Mouse (Mus musculus) megakaryocyte, adult 5-6 weeks (primary cell): ENCODE results near the gene Fam20b. TPM values are rescaled to one million over a fixed set of nuclear protein-coding genes. Genes with fewer than 3 reads are reported as not detected.

Experiments
- ATAC-seq: 2 replicates; pipeline ENCODE4 v1.8.0; 2016; ENCODE audit warnings: mild to moderate bottlenecking, inconsistent platforms; ENCODE audit not compliant: poor library complexity, severe bottlenecking
- total RNA-seq, 2 experiments: library from RNA; stranded (forward) in 1 of 2; stranded (reverse) in 1 of 2; fragments of 153-499, 151-499 nt in 1 of 2; fragments of 221-1000, 200-1000 nt in 1 of 2; gene quantifications; 2 replicates each; pipeline versions ENCODE4 v1.2.3 to v1.2.4; 2015 to 2017

Fam20b gene
- total RNA-seq, 2 experiments from 2014 or later: 15.7 to 37.9 TPM

DNA sequence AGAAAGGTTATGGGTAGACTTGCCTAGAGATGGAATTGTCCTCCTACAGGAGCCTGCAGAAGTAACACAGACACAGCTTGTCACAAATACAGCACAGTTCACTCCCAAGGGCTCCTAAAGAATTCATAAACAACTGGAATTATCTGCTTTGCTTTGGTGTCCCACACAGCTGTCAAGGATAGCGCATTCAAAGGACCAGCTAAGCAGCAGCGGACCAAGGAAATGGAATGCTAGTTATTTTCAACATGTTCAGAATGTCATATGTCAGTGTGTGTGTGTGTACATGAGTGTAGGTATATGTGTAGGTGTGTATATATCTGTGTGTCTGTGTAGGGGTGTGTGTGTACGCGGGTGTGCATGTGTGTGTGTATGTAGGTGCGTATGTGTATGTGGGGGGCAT, 14.1 kb upstream of the Fam20b start:
- ATAC-seq: no peak

DNA sequence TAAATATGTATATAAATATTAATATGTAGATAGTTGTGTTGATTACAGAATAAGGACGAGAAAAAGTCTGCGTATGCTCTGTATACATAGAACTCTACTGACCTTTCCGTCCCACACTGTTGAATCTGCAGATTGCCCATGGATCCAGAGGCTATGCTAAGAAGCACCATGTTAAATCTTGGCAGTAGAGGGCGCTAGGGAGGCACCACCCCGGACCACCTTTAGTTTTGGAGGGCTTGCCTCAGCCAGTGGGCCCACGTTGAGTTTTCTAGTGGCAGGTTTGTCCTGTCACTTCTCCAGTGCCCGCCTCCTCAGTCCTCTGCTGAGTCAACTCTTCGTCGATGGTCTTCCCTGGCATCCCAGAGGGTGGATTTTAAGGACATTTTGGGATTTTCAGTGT, 11.9 kb upstream of the Fam20b start:
- ATAC-seq: 0 out of 2 replicates have a peak, but pooled peaks have one; percentile 46

DNA sequence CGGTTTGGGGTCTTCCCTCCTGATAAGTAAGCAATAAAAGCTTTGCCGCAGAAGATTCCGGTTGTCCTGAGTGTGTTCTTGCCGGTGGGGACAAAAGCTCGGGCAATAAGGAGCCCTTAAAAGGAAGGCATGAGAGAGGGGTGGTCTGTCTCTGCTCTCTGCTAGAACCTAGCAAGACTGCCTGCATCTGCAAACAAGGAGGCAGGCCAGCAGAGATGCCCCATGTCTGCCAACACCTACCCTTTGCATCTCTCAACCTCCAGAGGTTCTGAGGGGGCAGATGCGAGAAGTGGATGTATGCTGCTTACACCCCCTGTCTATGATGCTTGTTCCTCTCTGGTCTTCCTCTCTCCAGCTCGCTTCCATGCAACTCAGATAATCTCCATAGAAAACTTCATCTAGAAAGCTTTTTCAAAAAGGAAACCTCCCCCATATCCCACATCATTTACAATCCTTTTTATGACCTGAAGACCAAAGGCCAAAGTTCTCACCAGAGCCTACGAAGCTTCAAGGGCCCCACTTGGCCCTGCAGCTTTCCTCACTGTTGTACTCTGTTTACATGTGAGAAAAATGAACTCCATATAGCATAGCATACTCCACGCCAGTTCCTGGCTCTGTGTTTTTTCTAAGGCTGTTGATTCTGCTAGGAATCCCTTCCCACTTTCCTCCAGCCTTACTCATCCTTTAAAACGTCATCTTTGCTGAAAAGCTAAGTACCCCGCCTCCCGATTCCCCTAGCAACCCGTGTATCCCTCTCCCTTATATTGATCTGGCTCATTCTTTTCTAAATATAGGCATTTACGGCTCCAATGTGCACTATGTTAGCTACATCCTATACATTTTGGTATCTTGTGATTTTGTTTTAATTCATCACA, 8.6 kb upstream of the Fam20b start:
- ATAC-seq: no peak

DNA sequence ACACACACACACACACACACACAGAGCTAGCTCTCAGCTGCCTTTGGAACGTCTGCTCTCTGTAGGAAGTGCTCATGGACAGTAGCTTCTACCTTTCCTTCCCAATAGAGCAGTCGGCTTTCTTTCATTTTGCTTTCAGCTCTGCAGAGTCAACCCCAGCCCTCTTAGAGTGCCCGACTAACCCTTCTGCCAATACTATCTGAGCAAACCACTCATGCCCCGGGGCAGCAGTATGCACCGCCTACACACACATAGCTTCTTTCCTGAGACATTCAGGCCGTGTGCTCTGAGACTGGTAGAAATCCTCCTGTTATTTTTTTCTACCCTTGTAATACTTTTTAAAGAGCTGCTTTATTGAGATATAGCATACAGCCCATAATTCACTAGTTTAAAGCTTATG, 3.2 kb upstream of the Fam20b start:
- ATAC-seq: no peak

DNA sequence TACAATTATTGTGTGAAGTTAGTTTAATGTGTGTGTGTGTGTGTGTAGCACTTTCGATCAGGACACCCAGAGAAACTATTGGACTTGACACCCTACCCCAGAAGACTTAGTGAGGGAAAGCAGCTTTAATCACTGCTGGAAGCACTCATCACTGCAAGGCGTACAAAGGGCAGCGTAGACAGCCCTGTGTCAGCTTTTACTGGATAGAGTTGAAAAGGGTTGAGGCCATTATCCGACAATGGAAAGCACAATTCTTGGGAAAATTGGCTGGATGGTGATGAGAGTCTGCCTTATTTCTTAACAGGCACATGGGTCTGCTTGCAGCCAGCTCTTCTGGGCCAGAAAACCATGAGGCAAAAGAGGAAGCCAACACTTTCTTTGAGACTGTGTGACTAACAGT, 1.2 kb upstream of the Fam20b start:
- no peak for ATAC-seq

DNA sequence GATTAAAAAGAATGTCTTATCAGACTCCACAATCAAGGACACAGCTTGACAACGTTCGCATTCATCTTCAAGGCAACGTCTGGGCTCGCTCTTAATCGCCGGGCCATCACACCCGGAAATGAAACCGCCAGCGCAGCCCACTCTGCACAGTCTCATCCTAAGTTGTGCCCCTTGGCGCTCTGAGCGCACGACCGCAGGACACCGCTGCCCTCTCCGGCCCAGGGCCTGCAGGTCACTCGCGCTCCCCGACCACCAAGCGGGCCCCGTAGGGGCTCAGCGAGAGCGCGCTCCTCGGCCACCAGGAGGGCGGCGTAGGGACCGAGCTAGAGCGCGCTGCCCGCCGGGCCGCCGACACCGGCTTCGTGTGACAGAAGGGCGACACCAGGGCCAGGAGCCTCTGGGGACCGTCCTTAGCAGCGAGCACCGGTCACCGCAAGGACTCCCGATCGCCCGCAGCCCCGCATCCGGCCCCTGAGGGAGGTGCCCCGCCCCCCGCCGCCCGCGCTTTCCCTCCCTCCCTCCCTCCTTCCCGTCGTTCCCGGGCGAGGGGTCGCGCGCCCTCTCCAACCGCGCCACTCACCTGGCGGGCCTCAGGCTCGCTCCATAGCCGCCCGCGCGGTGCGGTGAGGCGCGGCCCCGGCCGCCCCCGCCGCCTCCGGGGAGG, 468 bp downstream of the Fam20b start:
- peak; percentile 61 for ATAC-seq

DNA sequence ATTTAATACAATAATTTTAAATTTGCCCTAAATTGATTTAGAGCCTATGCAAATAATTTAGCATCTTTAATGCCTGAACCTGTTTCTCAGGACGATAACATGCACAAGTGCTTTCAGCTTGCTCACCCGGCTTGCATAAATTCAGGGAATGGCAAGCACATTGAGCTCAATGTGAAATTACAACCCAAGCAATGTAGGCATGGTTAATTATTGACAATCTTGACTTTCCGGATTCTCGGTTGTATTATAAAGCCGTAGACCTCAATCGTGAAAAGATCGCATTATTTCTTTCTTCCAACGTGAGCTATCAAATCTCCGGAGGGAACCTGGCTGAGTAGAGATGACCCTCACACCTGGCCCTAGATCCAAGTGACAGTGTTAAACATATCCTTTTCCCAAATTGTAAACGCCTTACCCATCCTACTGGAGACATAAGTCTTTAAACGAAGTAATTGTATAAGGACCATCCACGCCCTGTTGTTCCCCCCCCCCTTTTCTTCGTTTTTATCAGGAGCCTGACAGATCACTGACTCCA, 1.1 kb downstream of the Fam20b start:
- ATAC-seq: no peak

DNA sequence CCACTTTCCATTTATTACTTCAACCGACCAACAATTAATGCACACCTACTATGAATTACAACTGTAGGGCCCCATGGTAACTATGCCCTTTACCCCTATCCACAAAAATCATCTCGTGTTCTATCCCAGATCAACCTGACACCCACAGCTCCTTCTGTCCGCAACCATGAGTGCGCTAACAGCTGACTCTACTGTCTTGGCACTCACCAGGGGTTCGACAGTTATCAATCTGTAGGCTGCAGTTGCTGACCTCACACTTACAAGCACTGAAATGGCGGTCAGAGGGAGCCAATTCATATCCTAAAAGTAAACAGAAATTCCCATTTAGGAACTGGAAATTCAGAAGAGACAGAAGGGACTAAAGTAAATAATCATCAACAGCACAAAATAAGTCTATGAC, 2.2 kb downstream of the Fam20b start:
- ATAC-seq: no peak

DNA sequence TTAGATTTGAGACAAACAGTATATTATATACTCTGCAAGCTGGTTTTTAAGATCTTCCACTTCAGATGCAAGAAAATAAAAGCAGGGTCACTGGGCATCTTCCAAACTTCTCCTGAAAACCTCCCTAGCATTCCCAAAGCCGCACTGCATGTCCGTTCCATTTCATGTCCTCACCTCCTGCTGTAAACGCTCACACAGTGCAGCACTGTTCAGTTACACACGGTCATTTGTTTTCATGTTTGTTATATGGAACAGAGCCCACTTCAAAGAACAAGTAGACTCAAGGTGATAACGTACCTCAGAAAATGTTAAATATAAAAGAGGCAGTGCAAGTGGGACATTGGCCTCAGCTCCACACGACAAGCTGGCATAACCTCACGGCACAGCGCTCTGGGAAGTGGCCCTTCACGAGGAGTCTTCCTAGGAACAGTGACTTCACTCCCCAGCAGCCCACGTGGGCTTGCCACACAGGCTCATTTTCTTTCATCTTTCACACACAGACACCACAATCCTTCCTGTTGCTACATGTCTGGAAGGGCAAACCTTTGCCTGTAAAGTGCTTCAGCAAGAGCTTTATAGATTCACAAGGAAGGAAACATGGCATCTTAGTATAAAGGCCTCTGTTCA, 8.3 kb downstream of the Fam20b start:
- ATAC-seq: peak; percentile 78

DNA sequence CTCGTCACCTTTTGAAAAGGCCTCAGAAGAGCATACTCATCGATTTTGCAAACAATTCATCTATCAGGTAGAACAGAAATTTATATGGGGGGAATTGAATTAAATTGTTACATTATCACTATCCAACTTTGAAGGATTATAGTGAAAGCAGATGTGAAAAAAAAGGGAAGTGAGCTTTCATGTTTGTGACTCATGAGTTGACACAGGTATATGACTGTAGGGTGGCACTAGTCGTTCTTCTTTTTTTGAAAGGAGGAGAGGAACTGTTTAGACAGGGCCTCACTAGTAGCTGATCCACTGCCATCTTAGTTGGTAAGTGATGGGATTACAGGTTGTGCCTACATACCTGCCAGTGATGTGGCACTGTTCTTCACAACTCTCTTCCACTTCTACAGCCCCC, 10.2 kb downstream of the Fam20b start:
- peak; percentile 67 for ATAC-seq

DNA sequence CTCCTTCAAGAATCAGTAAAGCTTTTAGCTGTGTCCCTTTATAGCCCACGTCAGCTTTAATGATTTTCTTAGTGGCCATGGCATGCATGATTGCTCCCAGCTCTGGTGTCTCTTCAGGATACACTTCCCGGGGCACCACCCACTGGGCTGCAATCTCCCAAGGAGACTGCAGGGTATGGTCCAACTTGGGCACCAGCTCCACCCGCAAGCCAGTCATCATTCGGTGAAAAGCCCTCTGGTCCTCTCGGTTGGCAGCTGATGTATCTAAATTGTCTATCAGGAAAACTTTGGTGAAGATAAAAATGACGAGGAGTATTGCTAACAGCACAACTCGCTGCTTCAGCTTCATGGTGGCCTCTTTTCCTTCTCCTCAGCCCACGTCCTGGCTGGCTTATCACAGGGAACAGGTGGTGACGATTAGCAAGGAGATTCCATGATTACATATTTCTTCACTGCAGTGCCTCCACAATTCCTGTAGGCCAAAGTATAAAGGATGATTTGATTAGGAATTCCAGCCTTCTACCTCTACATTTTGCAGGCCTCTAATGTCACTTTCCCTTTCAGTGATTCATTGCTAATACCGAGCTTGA, 13.1 kb downstream of the Fam20b start:
- no peak for ATAC-seq

DNA sequence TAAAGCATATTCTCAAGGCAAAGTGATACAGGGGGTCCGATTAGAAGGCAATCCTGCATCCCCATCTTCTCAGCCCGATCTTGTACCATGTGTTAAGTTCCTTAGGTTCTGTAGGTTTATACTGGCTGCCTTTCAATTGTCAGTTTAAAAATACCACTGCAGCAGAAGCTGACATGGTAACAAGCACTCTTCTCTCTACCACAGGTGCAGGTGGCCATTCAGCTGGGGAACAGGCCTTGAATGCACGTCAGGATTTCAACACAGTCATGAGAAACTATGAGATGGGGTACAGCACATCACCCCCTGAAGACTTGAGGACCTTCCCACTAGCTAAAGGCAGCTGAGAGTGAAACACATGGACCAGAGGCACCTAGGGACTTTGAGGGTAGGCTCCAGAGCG, 15.4 kb downstream of the Fam20b start:
- ATAC-seq: no peak

DNA sequence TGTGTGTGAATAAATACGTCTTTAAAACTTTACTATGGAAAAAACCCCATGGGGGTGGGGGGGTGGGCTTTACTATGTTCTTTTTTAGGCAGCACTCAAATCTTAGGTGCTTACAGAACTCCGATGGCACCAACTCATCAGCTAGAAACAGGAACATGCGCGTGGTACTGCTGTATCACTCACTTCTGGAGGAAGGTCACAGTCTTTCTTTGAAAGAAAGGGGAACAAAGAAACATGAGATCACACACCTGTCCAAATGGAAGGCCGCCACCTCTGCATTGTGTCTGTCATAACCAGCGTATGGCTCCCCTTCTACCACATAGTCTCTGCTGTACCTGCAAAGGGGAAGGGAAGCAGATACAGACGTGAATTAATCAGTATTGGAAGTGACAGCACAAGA, 16.7 kb downstream of the Fam20b start:
- no peak for ATAC-seq

DNA sequence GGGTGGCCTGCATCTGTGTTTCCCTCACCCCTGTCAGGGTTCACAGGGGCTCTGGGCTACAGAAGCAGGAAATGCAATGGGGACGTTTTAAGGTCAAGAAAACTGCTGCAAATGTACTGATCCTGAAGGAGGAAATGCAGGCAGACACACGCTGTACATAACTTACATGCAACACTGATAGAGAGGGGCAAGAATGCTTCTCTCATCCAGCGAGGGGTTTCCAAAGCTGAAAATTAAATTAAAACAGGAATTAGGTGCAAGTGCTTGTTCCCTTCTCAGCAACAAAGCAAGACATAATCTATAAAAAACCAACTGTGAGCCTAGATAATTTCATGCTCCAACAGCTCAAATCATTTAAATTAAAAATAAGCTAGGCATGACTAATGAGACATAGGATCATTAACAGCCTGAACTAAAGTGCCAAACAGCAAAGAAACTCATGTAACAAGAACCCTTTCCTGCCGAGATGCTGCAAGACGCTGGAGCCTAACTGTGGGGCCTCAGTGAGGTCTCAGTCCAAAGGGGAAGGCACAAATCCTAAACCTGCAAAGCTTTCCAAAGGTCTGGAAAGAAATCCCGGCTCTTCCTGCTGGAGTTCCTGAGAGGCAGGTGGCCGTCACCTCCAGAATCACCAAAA, 32.7 kb downstream of the Fam20b start:
- ATAC-seq: no peak

DNA sequence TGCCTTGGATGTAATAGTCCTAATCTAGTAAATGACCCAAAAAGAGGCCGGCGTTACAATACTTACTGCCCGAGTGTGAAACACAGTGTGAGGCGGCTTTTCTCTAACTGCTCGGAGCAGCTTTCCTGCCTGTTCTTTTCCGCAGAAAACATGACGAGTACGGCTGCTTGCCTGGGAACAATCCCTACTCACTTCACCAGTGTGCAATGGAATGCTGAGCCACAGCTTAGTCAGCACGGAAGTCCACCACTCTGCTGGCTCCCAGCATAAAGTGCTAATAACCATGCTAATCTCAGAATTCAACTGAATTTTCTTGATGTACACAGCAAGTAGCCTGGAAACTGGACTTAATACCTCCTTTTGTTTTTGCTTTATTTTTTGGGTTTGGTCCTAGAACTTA, 39.3 kb downstream of the Fam20b start:
- ATAC-seq: no peak

DNA sequence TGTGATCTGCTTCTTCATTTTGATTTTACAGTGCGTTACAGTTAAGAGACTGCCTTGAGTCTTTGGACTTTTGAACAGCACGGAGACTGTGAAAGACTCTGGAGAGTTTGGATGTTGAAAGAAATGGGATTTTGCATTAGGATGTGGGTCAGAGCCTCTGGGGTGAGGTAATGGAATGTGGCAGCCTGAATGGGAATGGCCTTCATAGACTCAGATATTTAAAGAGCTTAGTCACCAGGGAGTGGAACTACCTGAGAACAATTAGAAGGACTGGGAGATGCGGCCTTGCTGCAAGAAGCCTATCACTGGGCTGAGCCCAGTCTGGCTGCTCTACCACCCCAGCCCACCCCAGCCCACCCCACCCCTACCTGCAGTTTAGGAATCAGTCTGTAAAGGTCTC, 41.7 kb downstream of the Fam20b start:
- ATAC-seq: no peak

DNA sequence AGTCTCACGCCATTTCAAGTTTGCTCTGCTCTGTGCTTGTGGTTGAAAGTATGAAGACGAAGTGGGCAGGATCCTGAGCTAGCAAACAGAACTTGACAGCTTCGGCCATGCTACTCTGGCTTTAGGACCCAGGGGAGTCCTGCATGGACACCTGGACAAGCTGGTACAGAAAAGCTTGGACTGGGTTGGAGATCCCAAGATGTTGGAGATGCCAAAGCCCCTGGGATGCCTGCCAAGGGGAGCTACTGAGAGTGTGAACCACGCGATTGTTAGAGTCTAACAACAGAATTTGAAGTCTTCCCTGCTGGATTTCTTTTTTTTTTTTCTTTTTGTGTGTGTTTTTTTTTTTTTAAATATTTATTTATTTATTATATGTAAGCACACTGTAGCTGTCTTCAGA, 42.3 kb downstream of the Fam20b start:
- ATAC-seq: no peak

DNA sequence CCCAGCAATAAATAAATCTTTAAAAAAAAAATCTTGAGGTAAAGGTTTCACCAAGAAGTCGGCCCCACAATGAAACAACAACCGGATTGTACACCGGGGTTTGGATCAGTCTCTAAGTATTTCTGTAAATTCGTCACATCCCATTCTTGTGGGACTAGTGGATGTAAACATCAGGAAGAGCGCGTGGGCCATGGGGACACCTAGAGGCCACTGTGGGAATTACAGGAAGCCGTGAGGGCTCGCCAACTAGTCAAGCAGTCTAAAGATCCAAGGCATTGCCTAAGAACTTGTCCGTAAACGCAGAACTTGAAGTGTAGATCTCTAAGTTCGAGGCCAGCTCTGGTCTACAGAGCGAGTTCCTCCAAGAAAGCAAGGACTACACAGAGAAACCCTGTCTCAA, 42.7 kb downstream of the Fam20b start:
- peak; percentile 48 for ATAC-seq

DNA sequence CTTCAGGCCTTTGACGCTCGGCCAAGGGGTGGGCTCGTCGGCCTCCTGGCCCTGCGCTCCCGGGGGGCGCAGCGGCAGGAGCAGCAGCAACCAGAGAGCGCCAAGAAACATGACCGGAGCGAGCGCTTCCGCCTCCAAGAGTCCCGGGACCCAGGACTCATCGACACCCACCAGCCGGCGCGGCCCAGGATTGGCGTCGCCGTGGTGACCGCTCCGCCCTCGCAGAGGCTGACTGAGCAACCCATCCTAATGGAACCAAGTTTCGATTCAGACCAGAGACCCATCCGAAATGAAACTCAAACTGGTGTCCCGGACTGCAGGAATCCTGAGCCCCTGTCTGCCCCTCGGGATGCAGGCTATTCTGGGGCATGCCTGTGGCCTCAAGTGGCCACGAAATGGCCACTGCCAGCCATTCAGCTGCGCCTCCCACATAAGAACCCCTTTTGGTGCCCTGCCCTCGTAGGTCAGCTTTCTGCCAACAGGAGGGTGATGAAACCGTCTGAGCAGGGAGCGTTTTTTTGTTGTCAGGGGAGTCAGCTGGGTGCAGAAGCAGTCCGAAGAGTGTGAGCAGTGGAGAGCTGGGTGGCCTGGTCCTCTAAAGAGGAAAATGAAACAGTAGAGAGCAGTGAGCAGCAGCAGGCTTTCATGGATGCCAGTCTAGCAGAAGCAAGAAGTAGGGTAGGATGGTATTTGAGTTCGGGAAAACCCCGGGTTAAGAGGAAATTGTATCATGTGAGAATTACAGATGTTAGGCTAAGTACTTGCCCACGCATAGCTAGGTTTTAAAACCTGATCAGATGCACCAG, 44.5 kb downstream of the Fam20b start, which contains the start of gene Tor3a:
Gene Tor3a (minus strand): TSS at position 162 of the 806 bp plus-strand sequence.
- ATAC-seq: peak; percentile 76
